ENCODE assay signal across 9 mouse cellular contexts in the genomic region with DNA sequence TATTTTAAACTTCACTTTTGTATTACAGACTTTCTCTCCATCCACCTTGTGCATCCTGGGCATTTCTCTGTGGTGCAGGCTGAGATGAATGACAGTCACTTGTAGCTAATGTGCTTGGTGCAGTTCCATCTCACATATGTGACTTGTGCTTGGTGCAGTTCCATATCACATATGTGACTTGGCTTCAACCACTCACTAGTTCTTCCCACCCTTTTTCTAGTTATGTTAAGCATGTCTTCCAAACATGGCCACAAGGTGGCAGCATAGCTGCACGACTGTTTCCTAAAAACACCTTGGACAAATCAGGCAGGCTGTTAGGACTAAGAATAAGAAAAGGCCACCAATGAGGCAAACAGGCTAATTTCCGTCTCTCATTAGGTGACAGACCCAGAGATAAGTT. TPM values are rescaled to one million over a fixed set of nuclear protein-coding genes. Genes with fewer than 3 reads are reported as not detected.
DNase-seq lines count a peak whose midpoint lies in the region; ATAC-seq and TF ChIP-seq lines count a peak whose summit lies in the region.
"Had no signal": no experiment of that assay in that cellular context is flagged by ENCODE, and none has a peak within 500 bp of the region (broad histone marks: within the 10 kb centered on the region; RNA-seq: fewer than 3 reads in every experiment).

No protein-coding gene starts in this region.

- no peak for TF ChIP-seq EP300 in MEL (IDR thresholded peaks at IDR 0.05; ENCODE audit: low read depth in 1 of 2, low read length in 2 of 2)

- H3K9me3 ChIP-seq in MEL (replicated peaks; ENCODE audit: insufficient read depth, low read length) = no peaks in the 10 kb centered on the region
- H3K9me3 ChIP-seq in forebrain, embryonic 11.5 days (ENCODE audit: control insufficient read depth, low read length) = no peaks in the 10 kb centered on the region
- no peaks in the 10 kb centered on the region for H3K9me3 ChIP-seq in hindbrain, embryonic 14.5 days (ENCODE audit: control insufficient read depth, low read length)
- H3K9me3 ChIP-seq: heart, embryonic 15.5 days had no signal

- peak; percentile 87 for DNase-seq in MEL (ENCODE audit: low read depth, low spot score)
- peak; percentile 19 for DNase-seq in c-Kit-negative CD71-positive TER-119-positive erythroid progenitor cells, embryonic 14.5 days (ENCODE audit: low read depth, low spot score)
- peak; percentile 85 for DNase-seq in forebrain, embryonic 11.5 days (ENCODE audit: low spot score)
- peak; percentile 98 for DNase-seq in hindbrain, embryonic 14.5 days (ENCODE audit: low spot score)
- peak; percentile 65 for DNase-seq in layer of hippocampus, adult 9-11 months
- peak; percentile 90 for DNase-seq in lung, postnatal 14 days
- peak; percentile 86 for DNase-seq in retina, postnatal 1 day
- peak; percentile 63 to 67 for DNase-seq in urinary bladder, adult 18-20 months (ENCODE audit: low spot score in 2 of 2)

- 2% methylated on average over 2 of the region's 2 CpGs for WGBS in forebrain, embryonic 11.5 days
- WGBS in hindbrain, embryonic 14.5 days = 5% methylated on average over 2 of the region's 2 CpGs

- no peak overlapping the region for H3K9ac ChIP-seq in MEL (ENCODE audit: control insufficient read depth, low read depth, low read length, poor library complexity, severe bottlenecking)
- H3K9ac ChIP-seq in forebrain, embryonic 11.5 days (ENCODE audit: low read length) = no peak overlapping the region
- no peak overlapping the region for H3K9ac ChIP-seq in hindbrain, embryonic 14.5 days
- H3K9ac ChIP-seq: heart, embryonic 15.5 days had no signal

- 0 out of 2 replicates have a peak, but pooled peaks have one; percentile 55 for ATAC-seq in forebrain, embryonic 11.5 days (replicated peaks; ENCODE audit: low FRiP score)
- ATAC-seq in hindbrain, embryonic 14.5 days (ENCODE audit: low FRiP score) = peak; percentile 72; the same call in 1 of the 2 replicates

- no peak for TF ChIP-seq POLR2A in MEL (IDR thresholded peaks at IDR 0.05; ENCODE audit: control insufficient read depth in 1 of 2, insufficient read depth in 1 of 2, low read depth in 1 of 2, low read length in 2 of 2, poor library complexity in 1 of 2)

- TF ChIP-seq RAD21 in MEL (IDR thresholded peaks at IDR 0.05; ENCODE audit: low read depth, low read length) = peak; percentile 95

- H3K4me2 ChIP-seq in forebrain, embryonic 11.5 days (ENCODE audit: low read depth, low read length, severe bottlenecking) = no peak overlapping the region
- no peak overlapping the region for H3K4me2 ChIP-seq in hindbrain, embryonic 14.5 days (replicated peaks)
- H3K4me2 ChIP-seq: heart, embryonic 15.5 days had no signal

- H3K4me3 ChIP-seq in MEL (ENCODE audit: control insufficient read depth in 1 of 2, insufficient read depth in 1 of 2, low read depth in 2 of 2, low read length in 2 of 2) = no peak overlapping the region
- no peak overlapping the region for H3K4me3 ChIP-seq in forebrain, embryonic 11.5 days (ENCODE audit: low read depth, low read length)
- H3K4me3 ChIP-seq in hindbrain, embryonic 14.5 days (replicated peaks; ENCODE audit: low read length) = no peak overlapping the region
- H3K4me3 ChIP-seq: heart, embryonic 15.5 days had no signal

- no peaks in the 10 kb centered on the region for H3K79me2 ChIP-seq in MEL (ENCODE audit: control insufficient read depth, insufficient read depth, low read length, poor library complexity)

- H3K27me3 ChIP-seq in MEL (ENCODE audit: control insufficient read depth in 1 of 2, insufficient read depth in 2 of 2, low read length in 2 of 2) = no peaks in the 10 kb centered on the region; a peak in 1 of 4 replicates
- H3K27me3 ChIP-seq in forebrain, embryonic 11.5 days (ENCODE audit: control insufficient read depth, insufficient read depth, low read length) = no peaks in the 10 kb centered on the region
- no peaks in the 10 kb centered on the region for H3K27me3 ChIP-seq in hindbrain, embryonic 14.5 days (ENCODE audit: control insufficient read depth, insufficient read depth, low read length)
- H3K27me3 ChIP-seq: heart, embryonic 15.5 days had no signal

- peak; percentile 76 to 99 (median 91) for TF ChIP-seq CTCF in MEL (IDR thresholded peaks at IDR 0.05 in 2 of 3, conservative IDR thresholded peaks at IDR 0.05 in 1 of 3; ENCODE audit: control insufficient read depth in 1 of 3, insufficient read depth in 1 of 3, low read depth in 2 of 3, low read length in 3 of 3, poor library complexity in 1 of 3, severe bottlenecking in 1 of 3)

- peaks cover 0 to 9% of the 10 kb centered on the region in 2 experiments; a peak in 3 of 4 replicates for H3K4me1 ChIP-seq in MEL (ENCODE audit: control insufficient read depth in 1 of 2, insufficient read depth in 2 of 2, low read length in 2 of 2)
- H3K4me1 ChIP-seq in forebrain, embryonic 11.5 days (replicated peaks; ENCODE audit: control insufficient read depth, insufficient read depth, low read length) = no peaks in the 10 kb centered on the region
- H3K4me1 ChIP-seq in hindbrain, embryonic 14.5 days (replicated peaks; ENCODE audit: control insufficient read depth, insufficient read depth, low read length) = no peaks in the 10 kb centered on the region

- H3K36me3 ChIP-seq in MEL (ENCODE audit: control insufficient read depth in 1 of 2, insufficient read depth in 2 of 2, low read length in 2 of 2) = peaks cover 0 to 9% of the 10 kb centered on the region in 2 experiments; a peak in 1 of 4 replicates
- H3K36me3 ChIP-seq in forebrain, embryonic 11.5 days (ENCODE audit: control insufficient read depth, insufficient read depth, low read length) = no peaks in the 10 kb centered on the region
- H3K36me3 ChIP-seq in hindbrain, embryonic 14.5 days (replicated peaks; ENCODE audit: control insufficient read depth, insufficient read depth) = no peaks in the 10 kb centered on the region
- H3K36me3 ChIP-seq: heart, embryonic 15.5 days had no signal

- no peak overlapping the region for H3K27ac ChIP-seq in MEL (ENCODE audit: control insufficient read depth, low read depth, low read length)
- H3K27ac ChIP-seq in forebrain, embryonic 11.5 days (ENCODE audit: low read depth, low read length) = no peak overlapping the region
- H3K27ac ChIP-seq in hindbrain, embryonic 14.5 days = no peak overlapping the region
- H3K27ac ChIP-seq: heart, embryonic 15.5 days had no signal

TF ChIP-seq in MEL, 35 proteins besides CTCF, POLR2A, EP300 and RAD21:
- TF ChIP-seq UBTF (IDR thresholded peaks at IDR 0.05; ENCODE audit: borderline replicate concordance, insufficient read depth, low read depth, low read length) (no peak), MAX (IDR thresholded peaks at IDR 0.05; ENCODE audit: low read length) (peak; percentile 17; the same call in 1 of the 2 replicates), MYB (IDR thresholded peaks at IDR 0.05; ENCODE audit: low read depth, low read length) (no peak), ZC3H11A (IDR thresholded peaks at IDR 0.05; ENCODE audit: low read depth, low read length) (peak; percentile 85), POLR2AphosphoS2 (IDR thresholded peaks at IDR 0.05; ENCODE audit: low read length) (no peak), SMC3 (IDR thresholded peaks at IDR 0.05; ENCODE audit: low read depth, low read length) (peak; percentile 90)

RNA-seq across cellular contexts. Expression of gene Slc6a19, which starts 13.6 kb away (rescaled TPM):
- not detected in 2 replicates for total RNA-seq in MEL (2012; rRNA removed)
- not detected for polyA plus RNA-seq in MEL (2012; ENCODE audit: insufficient read depth in 1 of 2, insufficient read length in 2 of 2, low read depth in 1 of 2, low replicate concordance in 2 of 2, missing spikeins in 1 of 2)
- polyA plus RNA-seq in forebrain, embryonic 11.5 days (2014; fragmentation: Nextera tagmentation; extraction: Ambion mirVana) = not detected in 2 replicates
- polyA plus RNA-seq in hindbrain, embryonic 14.5 days (2014; fragmentation: Nextera tagmentation; extraction: Ambion mirVana) = 0.25 and 0.46 TPM in 2 replicates
- polyA plus RNA-seq: heart, embryonic 15.5 days had no signal

RNA-seq across cellular contexts. Expression of gene Slc12a7, which starts 14.7 kb away (rescaled TPM):
- 3.1 and 3.5 TPM in 2 replicates for total RNA-seq in MEL (2012; rRNA removed)
- polyA plus RNA-seq in MEL (2012; ENCODE audit: insufficient read depth in 1 of 2, insufficient read length in 2 of 2, low read depth in 1 of 2, low replicate concordance in 2 of 2, missing spikeins in 1 of 2) = 1 to 10 TPM in 1 of 2 experiments, not detected in 1; 6.9 TPM
- polyA plus RNA-seq in forebrain, embryonic 11.5 days (2014; fragmentation: Nextera tagmentation; extraction: Ambion mirVana) = 55.6 and 60.2 TPM in 2 replicates
- polyA plus RNA-seq in hindbrain, embryonic 14.5 days (2014; fragmentation: Nextera tagmentation; extraction: Ambion mirVana) = 10.5 and 10.6 TPM in 2 replicates

RNA-seq across cellular contexts. Expression of gene Slc6a18, which starts 40.4 kb away (rescaled TPM):
- not detected in 2 replicates for total RNA-seq in MEL (2012; rRNA removed)
- polyA plus RNA-seq in MEL (2012; ENCODE audit: insufficient read depth in 1 of 2, insufficient read length in 2 of 2, low read depth in 1 of 2, low replicate concordance in 2 of 2, missing spikeins in 1 of 2) = not detected
- not detected in 2 replicates for polyA plus RNA-seq in forebrain, embryonic 11.5 days (2014; fragmentation: Nextera tagmentation; extraction: Ambion mirVana)
- not detected in 2 replicates for polyA plus RNA-seq in hindbrain, embryonic 14.5 days (2014; fragmentation: Nextera tagmentation; extraction: Ambion mirVana)
- polyA plus RNA-seq: heart, embryonic 15.5 days had no signal

Comparison
In these comparisons a context has a peak if more than half of its experiments do, and no peak if none do; other contexts are left out.
1. DNase-seq: peak in every context shown above with its lines; median percentile 98 in hindbrain, embryonic 14.5 days; 90 in lung, postnatal 14 days; 87 in MEL; 86 in retina, postnatal 1 day; 85 in forebrain, embryonic 11.5 days; 65 in layer of hippocampus, adult 9-11 months; 65 in urinary bladder, adult 18-20 months; 19 in c-Kit-negative CD71-positive TER-119-positive erythroid progenitor cells, embryonic 14.5 days.